Mouse (Mus musculus): ENCODE measurements around the gene Nrn1l. TPM values are rescaled to one million over a fixed set of nuclear protein-coding genes. Genes with fewer than 3 reads are reported as not detected.
A peak's percentile ranks its signal among the peaks of the same experiment; 100 is the strongest.

Nrn1l gene
- 0.27 and 0.39 TPM in 2 replicates for polyA plus RNA-seq (2012)

DNA sequence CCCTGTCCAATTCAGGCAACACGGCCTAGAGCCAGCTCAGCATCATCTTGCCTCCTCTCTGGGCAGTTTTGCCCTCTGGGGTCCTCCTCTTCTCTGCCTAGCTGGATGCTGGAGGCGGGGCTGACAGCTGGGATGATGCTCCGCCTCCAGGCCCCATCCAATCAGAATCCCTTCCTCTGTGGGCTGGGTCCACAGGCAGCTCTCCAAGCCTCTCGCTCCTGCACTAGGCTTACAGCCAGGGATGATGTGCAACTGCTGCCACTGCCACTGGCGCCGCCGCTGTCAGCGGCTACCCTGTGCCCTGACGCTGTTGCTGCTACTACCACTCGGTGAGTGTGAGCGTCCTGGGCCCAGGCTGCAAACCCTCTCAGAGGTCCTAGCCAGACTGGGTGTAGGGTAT lies at the start of gene Nrn1l:
Nrn1l (plus strand) TSS at position 229 of the 400 bp plus-strand sequence.
- Histone ChIP-seq H3K9me3 (ENCODE audit: control insufficient read depth, low read length) (no peaks in the 10 kb centered on the region), H3K36me3 (ENCODE audit: control insufficient read depth) (peaks cover 70% of the 10 kb centered on the region), H3K4me1 (ENCODE audit: control insufficient read depth) (peaks cover 11% of the 10 kb centered on the region), H3K4me3 (replicated peaks) (no peak within 1 kb of the TSS), H3K27me3 (ENCODE audit: control insufficient read depth) (no peaks in the 10 kb centered on the region)
- TF ChIP-seq GATA1 (IDR thresholded peaks at IDR 0.05; ENCODE audit: low read length) (no peak), TAL1 (IDR thresholded peaks at IDR 0.05; ENCODE audit: low read length) (no peak)

DNA sequence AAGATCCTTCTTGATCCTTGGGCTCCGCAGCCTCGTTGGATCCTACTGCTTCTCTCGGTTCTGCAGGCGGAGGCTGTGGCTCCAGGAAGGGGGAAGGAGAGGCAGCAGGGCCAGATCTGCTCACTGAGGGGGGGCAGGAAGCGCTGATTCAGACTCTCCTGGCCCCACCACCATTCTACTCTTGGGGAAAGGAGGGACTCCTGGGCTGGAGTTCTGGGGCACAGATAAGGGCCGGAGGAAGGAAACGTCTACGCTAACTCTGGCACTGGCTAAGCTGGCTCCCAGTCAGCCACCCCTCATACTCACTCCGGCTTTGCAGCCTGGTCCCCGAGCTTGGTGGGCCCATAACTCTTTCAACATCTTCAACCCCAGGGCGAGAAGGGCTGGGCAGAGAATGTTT lies 46.7 kb upstream of the Nrn1l start:
- Histone ChIP-seq H3K4me3 (replicated peaks) (no peak overlapping the region), H3K27me3 (ENCODE audit: control insufficient read depth) (no peaks in the 10 kb centered on the region), H3K36me3 (ENCODE audit: control insufficient read depth) (peaks cover 84% of the 10 kb centered on the region), H3K9me3 (ENCODE audit: control insufficient read depth, low read length) (no peaks in the 10 kb centered on the region), H3K4me1 (ENCODE audit: control insufficient read depth) (peaks cover 38% of the 10 kb centered on the region)
- TF ChIP-seq TAL1 (IDR thresholded peaks at IDR 0.05; ENCODE audit: low read length), result no peak
- no peak for TF ChIP-seq GATA1 (IDR thresholded peaks at IDR 0.05; ENCODE audit: low read length)

DNA sequence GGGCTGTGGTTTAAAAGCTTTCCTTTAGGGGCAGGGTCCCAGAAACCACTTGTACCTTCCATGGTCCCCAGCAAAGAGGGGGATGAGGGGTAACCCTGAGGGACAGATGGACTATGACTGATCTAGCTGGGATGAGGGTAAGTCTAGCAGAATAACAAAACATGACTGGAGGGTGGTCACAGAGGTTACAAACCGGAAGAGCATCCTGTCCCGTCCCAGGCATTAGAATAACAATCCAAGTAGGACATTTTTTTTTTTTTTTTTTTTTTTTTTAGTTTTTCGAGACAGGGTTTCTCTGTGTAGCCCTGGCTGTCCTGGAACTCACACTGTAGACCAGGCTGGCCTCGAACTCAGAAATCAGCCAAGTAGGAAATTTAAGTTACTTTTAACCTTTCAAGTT lies 43.4 kb upstream of the Nrn1l start:
- H3K9me3 ChIP-seq (ENCODE audit: control insufficient read depth, low read length), result no peaks in the 10 kb centered on the region
- H3K27me3 ChIP-seq (ENCODE audit: control insufficient read depth), result no peaks in the 10 kb centered on the region
- TF ChIP-seq TAL1 (IDR thresholded peaks at IDR 0.05; ENCODE audit: low read length) (no peak), GATA1 (IDR thresholded peaks at IDR 0.05; ENCODE audit: low read length) (no peak)
- H3K4me3 ChIP-seq (replicated peaks), result peak overlapping the region; percentile 70
- H3K4me1 ChIP-seq (ENCODE audit: control insufficient read depth), result peaks cover 45% of the 10 kb centered on the region
- peaks cover 56% of the 10 kb centered on the region for H3K36me3 ChIP-seq (ENCODE audit: control insufficient read depth)

DNA sequence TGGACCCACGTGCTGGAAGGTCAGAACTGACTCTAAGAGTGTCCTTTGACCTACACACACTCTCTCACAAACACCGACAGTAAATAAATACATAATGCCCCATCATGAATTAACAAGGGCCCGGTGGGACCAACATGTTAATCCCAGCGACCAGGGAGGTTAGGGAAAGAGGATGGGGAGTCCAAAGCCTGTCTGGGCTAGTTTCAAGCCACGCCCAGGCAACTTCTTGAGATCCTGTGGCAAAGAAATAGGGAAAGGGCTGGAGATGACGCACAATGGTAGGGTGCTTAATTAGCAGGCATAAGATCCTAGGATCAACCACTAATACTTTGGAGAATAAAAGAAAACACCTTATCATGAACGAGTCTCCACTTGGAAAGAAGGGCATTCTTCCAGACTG lies 42.8 kb upstream of the Nrn1l start:
- Histone ChIP-seq H3K4me3 (replicated peaks) (peak overlapping the region; percentile 70), H3K27me3 (ENCODE audit: control insufficient read depth) (no peaks in the 10 kb centered on the region), H3K4me1 (ENCODE audit: control insufficient read depth) (peaks cover 50% of the 10 kb centered on the region), H3K9me3 (ENCODE audit: control insufficient read depth, low read length) (no peaks in the 10 kb centered on the region), H3K36me3 (ENCODE audit: control insufficient read depth) (peaks cover 50% of the 10 kb centered on the region)
- TF ChIP-seq TAL1 (IDR thresholded peaks at IDR 0.05; ENCODE audit: low read length) (no peak), GATA1 (IDR thresholded peaks at IDR 0.05; ENCODE audit: low read length) (no peak)

DNA sequence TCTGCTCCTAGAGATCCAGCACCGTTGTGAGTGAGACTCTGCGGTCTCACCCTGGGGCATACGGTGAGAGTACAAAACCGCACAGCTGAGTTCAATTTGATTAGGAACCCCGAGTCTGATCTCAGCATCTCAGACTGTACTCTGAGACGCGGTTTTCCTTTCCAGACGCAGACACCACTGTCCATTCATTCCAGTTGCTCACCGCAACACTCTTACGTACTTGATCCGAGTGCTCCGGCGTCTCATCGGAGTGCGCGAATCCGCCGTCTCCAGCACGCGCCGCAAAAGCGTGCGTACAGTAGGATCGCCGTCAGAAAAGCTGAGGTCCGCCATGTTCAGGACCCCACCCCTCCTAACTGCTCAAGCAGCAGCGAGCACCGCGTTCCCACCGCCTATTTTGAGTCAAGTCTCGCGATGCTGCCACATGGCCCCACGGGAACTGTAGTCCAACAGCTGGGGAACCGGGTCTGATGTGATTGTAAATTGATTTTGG lies 41.7 kb upstream of the Nrn1l start:
- TF ChIP-seq GATA1 (IDR thresholded peaks at IDR 0.05; ENCODE audit: low read length) (no peak), TAL1 (IDR thresholded peaks at IDR 0.05; ENCODE audit: low read length) (no peak)
- peaks cover 43% of the 10 kb centered on the region for H3K36me3 ChIP-seq (ENCODE audit: control insufficient read depth)
- H3K4me1 ChIP-seq (ENCODE audit: control insufficient read depth), result peaks cover 56% of the 10 kb centered on the region
- H3K27me3 ChIP-seq (ENCODE audit: control insufficient read depth), result no peaks in the 10 kb centered on the region
- no peaks in the 10 kb centered on the region for H3K9me3 ChIP-seq (ENCODE audit: control insufficient read depth, low read length)
- H3K4me3 ChIP-seq (replicated peaks), result peak overlapping the region; percentile 70

DNA sequence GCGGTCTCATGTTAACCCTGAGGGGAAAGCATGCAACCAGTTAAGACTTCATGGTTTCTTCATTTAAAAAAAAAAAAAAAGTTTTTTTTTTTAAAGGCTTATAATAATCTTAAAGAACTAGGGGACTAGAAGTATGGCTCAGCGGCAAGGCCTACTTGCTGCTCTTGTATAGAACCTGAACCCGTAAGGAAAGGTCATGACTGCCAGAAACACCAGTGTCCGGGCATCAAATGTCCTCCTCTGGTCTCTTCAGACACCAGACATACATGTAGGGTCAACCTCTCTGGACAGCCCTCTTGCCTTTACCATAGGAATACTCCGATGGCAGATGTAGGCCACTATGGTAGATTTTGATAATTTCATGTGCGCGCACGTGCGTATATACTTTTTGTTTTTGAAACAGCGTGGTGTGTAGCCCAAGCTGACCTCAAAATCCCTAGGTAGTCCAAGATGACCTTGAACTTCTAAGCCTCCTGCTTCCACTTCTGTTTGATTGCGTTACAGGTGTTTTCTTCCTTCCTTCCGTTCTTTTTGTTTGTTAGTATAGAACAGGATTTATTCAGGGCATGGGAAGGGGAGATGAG lies 41.1 kb upstream of the Nrn1l start:
- Histone ChIP-seq H3K4me1 (ENCODE audit: control insufficient read depth) (peaks cover 56% of the 10 kb centered on the region), H3K36me3 (ENCODE audit: control insufficient read depth) (peaks cover 40% of the 10 kb centered on the region), H3K27me3 (ENCODE audit: control insufficient read depth) (no peaks in the 10 kb centered on the region), H3K9me3 (ENCODE audit: control insufficient read depth, low read length) (no peaks in the 10 kb centered on the region), H3K4me3 (replicated peaks) (peak overlapping the region; percentile 70)
- TF ChIP-seq GATA1 (IDR thresholded peaks at IDR 0.05; ENCODE audit: low read length), result no peak
- TF ChIP-seq TAL1 (IDR thresholded peaks at IDR 0.05; ENCODE audit: low read length), result no peak

DNA sequence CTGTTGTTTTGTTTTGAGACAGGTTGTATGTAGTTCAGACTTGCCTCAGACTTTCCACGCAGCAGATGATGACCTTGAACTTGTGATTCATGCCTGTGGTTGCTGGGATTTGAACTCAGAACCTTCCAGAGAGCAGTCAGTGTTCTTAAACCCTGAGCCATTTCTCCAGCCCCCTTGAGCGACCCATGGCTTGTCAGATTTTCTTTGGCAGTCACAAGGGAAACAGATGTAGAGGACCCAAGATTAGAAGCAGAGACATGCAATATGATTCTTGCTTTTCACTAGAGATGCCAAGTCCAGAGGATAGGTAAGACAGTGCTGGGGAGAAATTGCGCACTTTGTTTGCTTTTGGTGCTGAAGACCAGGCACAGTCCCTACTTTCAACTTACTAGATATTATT lies 40.2 kb upstream of the Nrn1l start, which contains the start of gene Cenpt:
Cenpt (minus strand) TSS at position 101 of the 400 bp plus-strand sequence.
- Histone ChIP-seq H3K27me3 (ENCODE audit: control insufficient read depth) (no peaks in the 10 kb centered on the region), H3K4me3 (replicated peaks) (peak within 1 kb of the TSS; percentile 70), H3K9me3 (ENCODE audit: control insufficient read depth, low read length) (no peaks in the 10 kb centered on the region), H3K36me3 (ENCODE audit: control insufficient read depth) (peaks cover 39% of the 10 kb centered on the region), H3K4me1 (ENCODE audit: control insufficient read depth) (peaks cover 63% of the 10 kb centered on the region)
- no peak for TF ChIP-seq GATA1 (IDR thresholded peaks at IDR 0.05; ENCODE audit: low read length)
- no peak for TF ChIP-seq TAL1 (IDR thresholded peaks at IDR 0.05; ENCODE audit: low read length)

DNA sequence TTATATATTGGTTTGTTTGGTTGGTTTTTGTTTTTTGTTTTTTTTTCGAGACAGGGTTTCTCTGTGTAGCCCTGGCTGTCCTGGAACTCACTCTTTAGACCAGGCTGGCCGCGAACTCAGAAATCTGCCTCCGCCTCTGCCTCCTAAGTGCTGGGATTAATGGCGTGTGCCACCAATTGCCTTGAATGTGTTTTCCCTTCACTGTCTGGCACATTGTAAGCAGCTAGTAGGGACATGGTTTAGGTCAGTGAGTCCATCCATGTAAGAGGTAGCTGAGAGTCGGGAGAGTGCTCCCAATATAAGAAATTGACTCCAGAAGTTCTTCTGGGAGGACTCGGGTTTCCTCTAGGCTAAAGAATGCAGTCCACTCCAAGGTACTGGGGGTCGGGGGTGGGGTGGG lies 39.1 kb upstream of the Nrn1l start:
- Histone ChIP-seq H3K9me3 (ENCODE audit: control insufficient read depth, low read length) (no peaks in the 10 kb centered on the region), H3K4me1 (ENCODE audit: control insufficient read depth) (peaks cover 66% of the 10 kb centered on the region), H3K36me3 (ENCODE audit: control insufficient read depth) (peaks cover 36% of the 10 kb centered on the region), H3K4me3 (replicated peaks) (peak overlapping the region; percentile 90), H3K27me3 (ENCODE audit: control insufficient read depth) (no peaks in the 10 kb centered on the region)
- TF ChIP-seq GATA1 (IDR thresholded peaks at IDR 0.05; ENCODE audit: low read length), result no peak
- no peak for TF ChIP-seq TAL1 (IDR thresholded peaks at IDR 0.05; ENCODE audit: low read length)

DNA sequence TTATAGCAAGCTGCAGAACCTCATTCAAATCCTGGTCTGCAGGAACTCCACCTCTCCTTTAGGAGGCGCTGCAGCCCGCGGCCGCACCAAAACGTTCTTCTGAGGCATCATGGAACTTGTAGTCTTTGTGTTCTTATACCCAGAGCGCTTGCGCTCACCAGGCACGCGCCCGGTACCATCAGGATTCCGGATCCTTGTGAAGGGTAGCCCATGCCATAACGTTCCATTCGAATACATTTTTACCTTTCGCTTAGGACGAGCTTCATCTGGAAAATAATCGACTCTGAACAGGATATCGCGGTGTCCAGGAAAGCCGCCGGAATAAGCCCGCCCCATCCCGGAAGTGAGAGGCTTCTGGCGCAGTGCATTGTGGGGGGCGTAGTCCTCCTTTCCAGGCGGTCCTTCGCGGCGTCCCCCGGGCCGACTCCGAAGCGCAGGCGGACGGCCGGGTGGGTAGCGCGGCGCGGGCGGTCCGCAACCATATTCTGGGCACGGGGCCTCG lies 38.6 kb upstream of the Nrn1l start, which contains the start of gene Thap11:
Thap11 (plus strand) TSS at position 418 of the 502 bp plus-strand sequence.
- Histone ChIP-seq H3K36me3 (ENCODE audit: control insufficient read depth) (peaks cover 32% of the 10 kb centered on the region), H3K27me3 (ENCODE audit: control insufficient read depth) (no peaks in the 10 kb centered on the region), H3K4me1 (ENCODE audit: control insufficient read depth) (peaks cover 66% of the 10 kb centered on the region), H3K4me3 (replicated peaks) (peak within 1 kb of the TSS; percentile 90), H3K9me3 (ENCODE audit: control insufficient read depth, low read length) (no peaks in the 10 kb centered on the region)
- TF ChIP-seq GATA1 (IDR thresholded peaks at IDR 0.05; ENCODE audit: low read length) (no peak), TAL1 (IDR thresholded peaks at IDR 0.05; ENCODE audit: low read length) (no peak)

Measured in erythroblast, embryonic 14.5 days (primary cell).